Mouse (Mus musculus) CH12.LX (cell line): ENCODE measurements around the gene Lrrc3c. TPM values are rescaled to one million over a fixed set of nuclear protein-coding genes. Genes with fewer than 3 reads are reported as not detected.

Experiments
- DNase-seq: peaks from one replicate; pipeline ENCODE4 v3.0.0-alpha.2; 2013; ENCODE audit errors: extremely low read depth
- H3K27ac ChIP-seq: 2 replicates; pipeline ENCODE4 v1.5.1; 2012; ENCODE audit warnings: low read depth, mild to moderate bottlenecking, control low read depth, moderate library complexity; ENCODE audit not compliant: insufficient read depth
- H3K27me3 ChIP-seq: replicated peaks from 2 replicates; pipeline ENCODE3; 2012; ENCODE audit warnings: inconsistent platforms
- H3K36me3 ChIP-seq, 2 experiments: replicated peaks in 1 of 2; 2 replicates each; pipeline versions ENCODE3 to v1.6.1; 2012; ENCODE audit warnings: inconsistent platforms in 1 of 2, low read length in 1 of 2, mild to moderate bottlenecking in 1 of 2, mixed read lengths in 1 of 2, moderate library complexity in 1 of 2; ENCODE audit not compliant: control insufficient read depth in 1 of 2, insufficient read depth in 1 of 2
- H3K4me1 ChIP-seq, 2 experiments: 2 replicates each; pipeline ENCODE4 v1.6.1; 2012; ENCODE audit warnings: inconsistent platforms in 1 of 2, moderate library complexity in 1 of 2; ENCODE audit not compliant: insufficient read depth in 2 of 2, control insufficient read depth in 1 of 2
- H3K4me2 ChIP-seq: 2 replicates; pipeline ENCODE4 v1.6.1; 2012; ENCODE audit warnings: low read depth, mild to moderate bottlenecking, control low read depth; ENCODE audit not compliant: poor library complexity, insufficient read depth, severe bottlenecking
- H3K4me3 ChIP-seq, 3 experiments: fragments of 150-350 bp in 1 of 3; sonication (generic) in 1 of 3; replicated peaks in 1 of 3; 2 replicates each; pipeline versions ENCODE3 to v1.5.1; 2011 to 2012; ENCODE audit warnings: low read depth in 2 of 3, low read length in 2 of 3, mild to moderate bottlenecking in 2 of 3, moderate library complexity in 2 of 3, control low read depth in 1 of 3, improper control_type of control experiment in 1 of 3, inconsistent platforms in 1 of 3, mixed read lengths in 1 of 3; ENCODE audit not compliant: poor library complexity in 1 of 3
- H3K79me2 ChIP-seq: replicated peaks from 2 replicates; pipeline ENCODE4 v1.6.1; 2012; ENCODE audit warnings: mild to moderate bottlenecking, moderate library complexity; ENCODE audit not compliant: control insufficient read depth, poor library complexity, insufficient read depth, severe bottlenecking; ENCODE audit errors: extremely low read depth
- H3K9ac ChIP-seq: 2 replicates; pipeline ENCODE4 v1.6.1; 2012; ENCODE audit warnings: low read depth, mild to moderate bottlenecking, control low read depth, moderate library complexity; ENCODE audit not compliant: insufficient read depth
- H3K9me3 ChIP-seq: replicated peaks from 2 replicates; pipeline ENCODE3; 2012; ENCODE audit warnings: low read length, inconsistent platforms, mixed read lengths
- BHLHE40 ChIP-seq: IDR thresholded peaks from 2 replicates; pipeline ENCODE4 v1.6.1; 2011; ENCODE audit warnings: mild to moderate bottlenecking, low read depth, low read length, improper control_type of control experiment
- CHD2 ChIP-seq: IDR thresholded peaks from 2 replicates; pipeline ENCODE4 v1.6.1; 2011; ENCODE audit warnings: low read length, improper control_type of control experiment
- E2F4 ChIP-seq: IDR thresholded peaks from 2 replicates; pipeline ENCODE4 v1.6.1; 2011; ENCODE audit warnings: low read depth, low read length, improper control_type of control experiment; ENCODE audit not compliant: insufficient replicate concordance
- ETS1 ChIP-seq: conservative IDR thresholded peaks from 2 replicates; pipeline ENCODE4 v1.6.1; 2012; ENCODE audit warnings: low read depth, mild to moderate bottlenecking, inconsistent platforms, low read length, improper control_type of control experiment, moderate library complexity
- GABPA ChIP-seq: IDR thresholded peaks from 2 replicates; pipeline ENCODE4 v1.6.1; 2012; ENCODE audit warnings: low read depth, low read length, improper control_type of control experiment, inconsistent platforms; ENCODE audit not compliant: insufficient replicate concordance
- IRF4 ChIP-seq: IDR thresholded peaks from 2 replicates; pipeline ENCODE4 v1.6.1; 2014; ENCODE audit warnings: low read depth, mild to moderate bottlenecking, inconsistent platforms, low read length, improper control_type of control experiment
- JUN ChIP-seq: IDR thresholded peaks from 2 replicates; pipeline ENCODE4 v1.6.1; 2011; ENCODE audit warnings: low read depth, mild to moderate bottlenecking, low read length, improper control_type of control experiment, moderate library complexity; ENCODE audit not compliant: insufficient read depth
- MAFK ChIP-seq: IDR thresholded peaks from 2 replicates; pipeline ENCODE4 v1.6.1; 2011; ENCODE audit warnings: low read length, improper control_type of control experiment; ENCODE audit not compliant: insufficient replicate concordance
- MAX ChIP-seq: IDR thresholded peaks from 2 replicates; pipeline ENCODE4 v1.6.1; 2011; ENCODE audit warnings: low read length, improper control_type of control experiment
- MAZ ChIP-seq: IDR thresholded peaks from 2 replicates; pipeline ENCODE4 v1.6.1; 2012; ENCODE audit warnings: low read depth, mild to moderate bottlenecking, inconsistent platforms, low read length, improper control_type of control experiment, moderate library complexity
- MXI1 ChIP-seq: IDR thresholded peaks from 2 replicates; pipeline ENCODE4 v1.6.1; 2011; ENCODE audit warnings: mild to moderate bottlenecking, low read depth, low read length, improper control_type of control experiment
- MYC ChIP-seq: IDR thresholded peaks from 2 replicates; pipeline ENCODE4 v1.6.1; 2011; ENCODE audit warnings: low read depth, mild to moderate bottlenecking, improper control_type of control experiment, low read length
- PAX5 ChIP-seq: IDR thresholded peaks from 2 replicates; pipeline ENCODE4 v1.6.1; 2012; ENCODE audit warnings: low read length, inconsistent platforms, mixed read lengths
- POLR2AphosphoS2 ChIP-seq: IDR thresholded peaks from 2 replicates; pipeline ENCODE4 v1.6.1; 2011; ENCODE audit warnings: low read depth, low read length, improper control_type of control experiment
- UBTF ChIP-seq: IDR thresholded peaks from 2 replicates; pipeline ENCODE4 v1.6.1; 2012; ENCODE audit warnings: low read depth, mild to moderate bottlenecking, inconsistent platforms, low read length, improper control_type of control experiment, moderate library complexity
- USF1 ChIP-seq: IDR thresholded peaks from 2 replicates; pipeline ENCODE4 v1.6.1; 2014; ENCODE audit warnings: low read depth, mild to moderate bottlenecking, inconsistent platforms, low read length, improper control_type of control experiment
- USF2 ChIP-seq: conservative IDR thresholded peaks from 2 replicates; pipeline ENCODE4 v1.6.1; 2011; ENCODE audit warnings: low read depth, low read length, improper control_type of control experiment
- ZC3H11A ChIP-seq: IDR thresholded peaks from 2 replicates; pipeline ENCODE4 v1.6.1; 2012; ENCODE audit warnings: low read depth, mild to moderate bottlenecking, inconsistent platforms, low read length, improper control_type of control experiment
- dilution Hi-C: fragments of 300-500 bp; cut with MboI; formaldehyde crosslinking; loops from 2 replicates; pipeline ENCODE4 v1.14.3; 2020; ENCODE audit warnings: low sequenced_read_pairs; ENCODE audit not compliant: extremely low pct_unique_long_range_greater_than_20kb, extremely low pct_ligation_motif_present
- in situ Hi-C: fragments of 300-500 bp; cut with MboI; formaldehyde crosslinking; loops from 3 replicates; pipeline ENCODE4 v1.14.3; 2019; ENCODE audit warnings: low sequenced_read_pairs, low pct_ligation_motif_present, low pct_unique_long_range_greater_than_20kb, mixed read lengths
- polyA plus RNA-seq: library from polyadenylated mRNA; unstranded; fragments of >175 nt; gene quantifications from 2 replicates; pipeline ENCODE4 v1.2.1, GENCODE M21; 2012; ENCODE audit warnings: low read depth; ENCODE audit not compliant: insufficient read length
- total RNA-seq, 2 experiments: library from RNA; depleted of rRNA; stranded (reverse); fragments of 300-350 nt in 1 of 2; fragments of >200 nt in 1 of 2; gene quantifications; 2 replicates each; pipeline ENCODE4 v1.2.3; 2012 to 2014

Gene Lrrc3c
- total and polyA plus RNA-seq, 3 experiments = not detected

DNA sequence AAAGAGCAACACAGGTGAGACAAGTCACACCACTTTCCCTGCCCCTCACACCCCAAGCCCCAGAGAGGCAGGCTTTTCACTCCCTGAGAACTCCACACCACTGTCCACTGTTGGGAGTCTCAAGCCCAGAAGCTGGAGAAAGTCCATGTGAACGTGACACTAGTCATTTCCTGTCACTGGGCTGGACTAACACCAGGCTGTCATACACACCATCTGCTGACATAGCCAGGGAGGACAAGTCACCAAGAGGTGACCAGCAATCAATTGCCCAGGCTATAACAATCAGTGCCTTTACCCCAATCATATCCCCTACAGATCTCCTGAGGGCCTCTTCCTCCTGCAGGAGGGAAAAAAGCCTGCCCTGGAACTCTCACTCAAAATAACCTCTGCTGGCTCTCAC is 13.9 kb upstream of the Lrrc3c start (continued):
- TF ChIP-seq IRF4 = no peak

GRCm38 (mm10) chr11:98584629-98585177 is 13.4 kb upstream of the Lrrc3c start:
- dilution Hi-C loops (no loop called here), in situ Hi-C loops (loop anchor here (5.0 kb wide), 1 partner anchor 32 kb away; the partner anchor contains the start of gene Zpbp2)
- Histone ChIP-seq H3K36me3 (peaks cover 35 to 54% of the 10 kb centered on the region in 2 experiments), H3K9me3 (no peaks in the 10 kb centered on the region), H3K4me3 (no peak overlapping the region), H3K4me1 (peaks cover 21 to 42% of the 10 kb centered on the region in 2 experiments), H3K27ac (no peak overlapping the region), H3K9ac (no peak overlapping the region), H3K27me3 (peaks cover 7% of the 10 kb centered on the region), H3K4me2 (no peak overlapping the region), H3K79me2 (peaks cover 17% of the 10 kb centered on the region)
- no peak for DNase-seq
- no peak for TF ChIP-seq POLR2AphosphoS2
- no peak for TF ChIP-seq BHLHE40
- no peak for TF ChIP-seq MAX
- no peak for TF ChIP-seq UBTF
- no peak for TF ChIP-seq GABPA
- TF ChIP-seq MYC = no peak
- no peak for TF ChIP-seq PAX5
- no peak for TF ChIP-seq CHD2
- no peak for TF ChIP-seq ZC3H11A
- TF ChIP-seq MXI1 = no peak
- TF ChIP-seq MAZ = no peak
- no peak for TF ChIP-seq USF2
- no peak for TF ChIP-seq MAFK
- TF ChIP-seq USF1 = no peak
- TF ChIP-seq ETS1 = no peak
- TF ChIP-seq JUN = no peak
- TF ChIP-seq E2F4 = no peak
- TF ChIP-seq IRF4 = no peak
